Mouse (Mus musculus): ENCODE results near the gene Ift88.
"Not testable (repeated sequence)": the region's sequence is repeated elsewhere in the genome, so short reads cannot be mapped to it uniquely, and the experiment has no call there.

Ift88 gene

DNA sequence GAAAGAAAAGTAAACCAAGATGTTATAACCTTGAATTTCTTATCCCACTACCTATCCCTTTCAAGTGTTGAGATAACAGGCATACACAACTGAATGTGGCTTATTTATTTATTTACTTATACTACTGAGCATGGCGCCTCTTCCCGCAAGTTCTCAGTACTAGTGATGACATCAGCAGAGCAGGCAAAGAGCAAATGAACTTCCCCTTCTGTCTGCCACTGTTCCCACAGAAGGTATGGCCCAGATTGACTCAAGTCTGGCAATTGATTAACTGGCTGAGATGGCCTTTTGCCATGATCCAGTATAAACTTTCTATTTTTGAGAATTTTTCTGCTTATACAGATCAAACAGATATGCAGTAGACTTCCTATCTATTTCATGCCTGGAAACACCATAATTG, 6.7 kb upstream of the Ift88 start:
- in situ Hi-C loops (cut with MboI; ENCODE audit: low pct_unique_long_range_greater_than_20kb in 1 of 2, low sequenced_read_pairs in 2 of 2, unreplicated experiment in 1 of 2) = no loop called here

DNA sequence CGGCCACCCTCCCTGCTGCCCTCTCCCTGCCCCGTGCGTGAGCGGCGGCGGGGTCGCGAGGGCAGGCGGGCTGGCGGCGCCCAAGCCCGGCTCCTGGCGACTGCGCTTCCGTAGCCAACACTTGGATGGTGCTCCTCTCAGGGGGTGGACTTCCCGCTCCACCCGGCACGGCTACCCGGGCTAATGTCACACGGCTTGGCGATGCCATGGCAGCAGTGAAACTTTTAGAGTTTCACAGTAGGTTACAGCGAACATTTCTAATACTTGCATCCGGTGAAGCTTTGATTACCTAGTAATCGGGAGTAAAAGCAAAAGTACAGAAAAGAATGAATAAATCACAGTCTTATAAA, 325 bp downstream of the Ift88 start:
- in situ Hi-C loops (cut with MboI; ENCODE audit: low pct_unique_long_range_greater_than_20kb in 1 of 2, low sequenced_read_pairs in 2 of 2, unreplicated experiment in 1 of 2) = no loop called here

DNA sequence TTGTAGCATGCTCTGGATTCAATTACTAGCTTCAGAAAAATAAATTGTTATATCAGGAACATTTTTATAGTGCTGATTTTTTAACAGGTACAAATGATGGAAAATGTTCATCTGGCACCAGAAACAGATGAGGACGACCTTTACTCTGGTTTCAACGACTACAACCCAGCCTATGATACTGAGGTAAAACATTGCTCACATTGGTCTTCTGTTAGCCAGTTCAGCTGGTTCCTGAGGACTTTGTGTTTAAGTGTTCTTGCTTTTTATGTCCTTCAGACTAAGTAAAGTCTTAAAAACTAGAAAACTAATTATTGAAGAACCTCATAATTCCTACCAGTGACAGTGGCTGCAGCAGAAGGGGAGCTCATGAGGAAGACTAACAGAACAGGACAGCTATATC, 6.6 kb downstream of the Ift88 start:
- in situ Hi-C loops (cut with MboI; ENCODE audit: low pct_unique_long_range_greater_than_20kb in 1 of 2, low sequenced_read_pairs in 2 of 2, unreplicated experiment in 1 of 2) = no loop called here

DNA sequence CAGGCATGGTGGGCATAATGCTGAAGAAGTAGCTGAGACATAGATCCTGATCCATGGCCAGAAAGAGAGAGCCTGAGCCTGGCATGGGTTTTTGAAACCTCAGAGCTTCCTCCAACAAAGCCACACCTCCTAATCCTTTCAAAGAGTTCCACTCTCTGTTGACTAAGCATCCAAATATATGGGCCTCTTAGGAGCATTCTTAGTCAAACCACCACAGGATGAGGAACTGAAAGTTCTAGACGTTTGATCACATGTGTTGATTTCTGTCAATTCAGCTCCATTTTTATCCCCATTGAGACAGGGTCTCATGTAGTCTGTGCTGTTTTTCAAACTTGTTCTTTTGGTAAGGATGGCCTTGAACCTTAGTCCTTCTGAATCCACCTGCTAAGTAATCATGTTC, 28.7 kb downstream of the Ift88 start:
- in situ Hi-C loops (cut with MboI; ENCODE audit: low pct_unique_long_range_greater_than_20kb in 1 of 2, low sequenced_read_pairs in 2 of 2, unreplicated experiment in 1 of 2) = no loop called here

DNA sequence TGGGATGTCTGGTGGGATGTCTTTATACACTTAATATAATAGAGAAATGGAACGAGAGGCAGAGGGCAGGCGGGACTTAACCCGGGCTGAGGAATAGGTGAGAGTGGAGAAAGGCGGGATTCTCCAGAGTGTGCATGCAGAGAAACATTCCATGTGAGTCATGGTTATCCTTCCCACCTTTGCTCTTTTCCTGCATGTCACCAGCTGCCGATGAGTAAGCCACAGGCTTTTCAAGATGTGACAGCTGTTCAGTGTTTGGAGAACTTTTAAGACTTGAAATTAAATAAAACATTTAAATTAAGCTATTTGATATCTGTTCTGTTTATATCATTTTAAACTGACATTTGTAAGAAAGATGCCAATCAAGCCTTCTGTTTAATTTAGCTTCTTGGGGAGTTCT, 36.0 kb downstream of the Ift88 start:
- in situ Hi-C loops (cut with MboI; ENCODE audit: low pct_unique_long_range_greater_than_20kb in 1 of 2, low sequenced_read_pairs in 2 of 2, unreplicated experiment in 1 of 2) = no loop called here

DNA sequence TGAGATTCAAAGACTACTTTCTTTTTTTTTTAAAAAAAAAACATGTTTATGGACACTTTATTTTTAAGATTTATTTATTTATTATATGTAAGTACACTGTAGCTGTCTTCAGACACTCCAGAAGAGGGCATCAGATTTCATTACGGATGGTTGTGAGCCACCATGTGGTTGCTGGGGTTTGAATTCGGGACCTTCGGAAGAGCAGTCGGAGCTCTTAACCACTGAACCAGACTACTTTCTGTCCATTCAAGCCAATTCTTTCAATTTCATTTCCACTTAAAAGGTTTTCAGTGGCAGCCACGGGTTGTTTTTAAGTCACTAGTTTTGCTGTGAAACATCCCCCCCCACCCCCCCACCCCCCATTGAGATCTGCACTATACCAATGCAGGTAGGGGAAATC, 36.5 kb downstream of the Ift88 start:
- in situ Hi-C loops (cut with MboI; ENCODE audit: low pct_unique_long_range_greater_than_20kb in 1 of 2, low sequenced_read_pairs in 2 of 2, unreplicated experiment in 1 of 2) = not testable (repeated sequence)

DNA sequence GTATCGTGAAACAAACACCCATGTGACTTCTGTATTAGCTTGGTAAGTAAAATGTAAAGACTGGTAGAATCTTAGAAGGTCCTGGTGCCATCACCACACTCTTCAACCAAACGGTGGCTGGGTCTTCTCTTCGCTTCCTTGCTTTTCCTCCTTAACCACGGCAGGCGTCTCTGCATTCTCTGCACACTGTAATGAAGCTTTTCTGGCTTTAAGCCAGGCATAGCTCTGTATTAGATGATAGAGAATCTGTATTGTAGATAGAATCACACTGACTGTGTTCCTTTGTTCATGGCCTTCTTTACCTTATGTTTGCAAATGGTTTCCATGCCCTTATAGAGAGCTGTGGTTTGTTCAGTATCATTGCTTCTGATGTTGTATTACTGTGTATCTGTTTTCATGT, 39.0 kb downstream of the Ift88 start:
- in situ Hi-C loops (cut with MboI; ENCODE audit: low pct_unique_long_range_greater_than_20kb in 1 of 2, low sequenced_read_pairs in 2 of 2, unreplicated experiment in 1 of 2) = no loop called here

DNA sequence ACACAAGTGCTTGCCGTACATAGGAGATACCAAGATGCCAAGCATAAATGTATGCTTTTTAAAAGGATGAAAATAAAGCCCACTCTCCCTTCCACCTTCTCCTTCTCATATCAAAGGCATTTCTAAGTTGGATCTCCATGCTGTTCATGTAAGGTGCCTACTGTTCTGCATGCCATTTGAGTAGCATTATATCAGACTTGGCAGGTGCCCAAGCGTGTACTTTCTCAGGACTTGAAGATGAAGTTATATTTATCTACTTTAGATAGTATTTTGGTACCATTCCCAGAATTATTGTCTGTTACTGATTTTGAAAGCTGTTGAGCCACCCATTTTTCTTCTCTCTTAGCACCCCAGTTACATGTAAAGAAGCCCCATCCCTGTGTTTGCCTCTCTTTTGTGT, 51.2 kb downstream of the Ift88 start:
- in situ Hi-C loops (cut with MboI; ENCODE audit: low pct_unique_long_range_greater_than_20kb in 1 of 2, low sequenced_read_pairs in 2 of 2, unreplicated experiment in 1 of 2) = no loop called here

DNA sequence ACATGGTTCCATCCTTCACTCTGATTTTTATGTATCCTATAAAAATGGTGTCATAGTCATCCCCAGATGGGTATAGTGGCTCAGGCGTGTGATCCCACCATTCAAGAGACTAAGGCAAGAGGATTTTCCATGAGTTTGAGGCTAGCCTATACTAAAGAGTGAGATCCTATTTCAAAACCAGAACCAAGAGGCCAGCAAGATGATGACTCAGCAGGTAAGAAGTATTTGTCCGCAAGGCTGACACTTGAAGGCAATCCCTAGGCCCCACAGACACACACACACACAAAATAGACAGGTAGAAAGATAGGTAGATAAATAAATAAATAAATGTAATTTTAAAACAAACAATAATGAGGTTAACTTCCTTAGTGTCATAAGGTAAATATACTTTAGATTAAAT, 58.4 kb downstream of the Ift88 start:
- in situ Hi-C loops (cut with MboI; ENCODE audit: low pct_unique_long_range_greater_than_20kb in 1 of 2, low sequenced_read_pairs in 2 of 2, unreplicated experiment in 1 of 2) = no loop called here

DNA sequence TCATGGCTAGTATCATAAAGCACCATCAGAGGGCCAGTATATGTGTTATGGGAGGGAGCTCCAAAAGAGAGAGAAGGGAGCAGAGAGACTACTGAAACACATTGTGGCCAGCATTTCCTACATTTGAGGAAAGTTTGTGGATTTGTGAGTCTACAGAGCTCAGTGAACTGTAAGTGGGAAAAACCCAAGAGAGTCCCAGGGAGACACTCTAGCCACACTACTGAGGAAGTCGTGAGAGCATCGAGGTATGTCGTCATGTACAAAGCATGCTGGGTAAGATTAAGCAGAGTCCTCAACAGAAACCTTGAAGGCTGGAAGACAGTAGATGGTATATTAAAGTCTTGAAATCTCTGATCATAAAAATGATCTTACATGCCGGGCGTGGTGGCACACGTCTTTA, 60.3 kb downstream of the Ift88 start:
- in situ Hi-C loops (cut with MboI; ENCODE audit: low pct_unique_long_range_greater_than_20kb in 1 of 2, low sequenced_read_pairs in 2 of 2, unreplicated experiment in 1 of 2) = no loop called here

DNA sequence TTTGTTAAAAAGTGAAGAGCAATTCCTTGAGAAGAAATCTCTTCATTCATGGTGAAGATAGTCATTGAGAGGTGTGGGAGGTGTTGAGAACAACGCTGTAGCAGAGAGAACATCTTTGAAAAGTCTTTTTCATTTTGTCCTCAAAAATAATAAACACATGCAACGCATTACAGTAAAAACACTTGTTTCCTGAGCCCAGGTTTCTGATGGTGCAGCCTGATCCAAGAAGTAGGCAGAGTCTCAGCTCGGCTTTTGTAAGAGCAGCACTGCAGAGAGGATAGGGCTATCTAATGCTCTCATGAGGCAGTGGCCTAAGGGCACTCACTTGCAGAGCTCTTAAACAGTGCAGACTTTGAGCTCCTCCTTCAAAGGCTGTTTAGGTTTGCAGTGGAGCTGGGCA, 65.8 kb downstream of the Ift88 start:
- in situ Hi-C loops (cut with MboI; ENCODE audit: low pct_unique_long_range_greater_than_20kb in 1 of 2, low sequenced_read_pairs in 2 of 2, unreplicated experiment in 1 of 2) = no loop called here

DNA sequence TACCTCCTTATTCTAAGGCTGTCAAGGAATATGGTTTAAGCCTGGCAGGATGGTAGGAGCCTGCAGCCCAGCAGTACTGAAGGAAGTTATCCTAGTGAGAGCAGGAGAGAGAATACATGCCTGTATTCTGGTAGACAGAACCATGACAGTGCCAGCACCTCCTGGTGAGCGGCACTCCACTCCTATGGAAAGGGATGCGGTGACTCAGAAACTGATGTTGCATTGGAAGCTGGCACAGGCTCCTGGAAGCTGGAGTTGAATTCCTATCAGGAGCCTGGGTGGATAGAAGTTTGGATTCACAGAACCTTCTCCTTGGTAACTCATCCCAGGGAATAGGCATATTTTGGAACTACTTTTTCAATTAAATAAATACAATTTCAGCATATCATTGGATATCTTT, 70.0 kb downstream of the Ift88 start:
- in situ Hi-C loops (cut with MboI; ENCODE audit: low pct_unique_long_range_greater_than_20kb in 1 of 2, low sequenced_read_pairs in 2 of 2, unreplicated experiment in 1 of 2) = no loop called here

DNA sequence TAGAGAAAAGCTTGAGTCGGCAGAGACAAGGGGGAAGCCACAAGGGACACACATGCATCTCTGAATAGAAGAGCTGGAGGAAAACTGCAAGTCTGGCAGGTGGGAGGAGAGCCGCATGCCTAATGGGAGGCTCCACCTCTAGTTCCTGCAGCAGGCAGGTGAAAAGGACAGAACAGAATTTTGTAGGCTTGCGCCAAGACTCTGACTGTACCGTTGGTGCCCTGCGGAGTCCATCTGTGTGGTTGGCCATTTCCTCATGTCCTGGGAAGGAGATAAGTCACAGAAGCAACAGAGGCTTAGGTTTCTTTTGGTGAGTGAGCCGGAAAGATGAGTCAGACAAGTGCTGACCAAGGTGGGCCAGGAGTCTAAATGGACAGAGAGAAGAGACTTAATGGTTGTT, 79.9 kb downstream of the Ift88 start:
- in situ Hi-C loops (cut with MboI; ENCODE audit: low pct_unique_long_range_greater_than_20kb in 1 of 2, low sequenced_read_pairs in 2 of 2, unreplicated experiment in 1 of 2) = no loop called here

DNA sequence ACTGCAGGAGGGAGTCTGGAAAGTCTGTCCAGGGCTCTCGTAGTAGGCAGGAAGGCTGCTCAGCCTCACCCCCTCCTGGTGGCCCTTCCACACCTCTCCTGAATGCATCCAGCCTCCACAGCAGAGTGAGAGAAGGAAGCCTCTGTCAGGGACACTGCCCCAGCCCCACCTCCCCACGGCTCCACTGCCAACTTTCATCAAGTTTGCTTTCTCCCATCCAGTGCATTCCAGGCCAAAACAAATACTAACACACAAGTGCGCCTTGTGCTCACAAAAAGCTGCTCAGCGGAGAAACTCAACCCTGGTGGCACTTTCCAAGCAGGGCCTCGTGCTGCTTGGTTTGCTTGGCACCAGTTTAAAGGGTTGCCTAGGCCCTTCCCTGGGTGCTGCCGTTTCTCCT, 85.7 kb downstream of the Ift88 start:
- in situ Hi-C loops (cut with MboI; ENCODE audit: low pct_unique_long_range_greater_than_20kb in 1 of 2, low sequenced_read_pairs in 2 of 2, unreplicated experiment in 1 of 2) = no loop called here

DNA sequence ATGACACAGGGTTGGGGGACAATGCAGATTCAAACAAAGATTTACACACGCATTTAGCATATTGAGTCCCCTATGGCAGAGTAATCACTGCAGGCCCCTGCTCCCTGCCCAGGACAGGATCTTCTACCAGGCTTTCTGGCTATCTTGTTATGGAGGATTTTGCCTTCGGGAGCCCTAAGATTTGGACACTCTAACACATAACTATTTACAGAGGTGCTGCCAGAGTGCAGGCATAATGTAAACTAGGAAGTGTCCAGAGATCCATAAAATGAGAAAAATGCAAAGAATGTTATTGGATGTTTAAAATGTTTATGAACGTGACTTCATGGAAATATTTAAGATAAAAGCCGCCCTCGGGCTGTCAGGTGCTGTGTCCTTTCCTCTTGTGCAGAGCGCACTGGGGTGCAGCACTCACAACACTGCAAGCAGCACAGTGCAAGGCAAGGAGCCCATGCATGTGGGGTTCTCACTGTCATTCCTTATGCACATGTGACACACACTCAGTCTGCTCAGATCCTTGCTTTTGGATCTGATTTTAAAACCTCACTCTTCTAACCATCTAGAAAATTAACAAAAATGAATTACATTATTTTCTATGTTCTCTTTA, 91.4 kb downstream of the Ift88 start:
- in situ Hi-C loops (cut with MboI; ENCODE audit: low pct_unique_long_range_greater_than_20kb in 1 of 2, low sequenced_read_pairs in 2 of 2, unreplicated experiment in 1 of 2) = no loop called here

DNA sequence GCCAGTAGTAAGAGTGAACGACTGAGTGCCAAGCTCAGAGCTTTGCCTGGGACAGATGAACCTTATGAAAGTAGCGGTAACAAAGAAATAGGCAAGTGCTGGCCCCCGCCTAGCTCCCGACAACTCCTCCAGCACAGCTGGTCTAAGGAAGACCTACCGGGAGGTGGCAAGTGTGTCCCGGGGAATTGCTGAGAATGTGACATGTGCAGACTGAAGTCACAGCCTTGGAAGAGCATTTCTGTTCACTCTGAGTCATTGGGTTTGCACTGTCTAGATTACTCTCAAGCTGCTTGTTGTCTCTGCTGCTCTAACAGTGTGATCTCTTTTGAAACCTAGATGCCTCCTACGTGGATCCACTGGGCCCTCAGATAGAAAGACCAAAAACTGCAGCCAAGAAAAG, 93.1 kb downstream of the Ift88 start:
- in situ Hi-C loops (cut with MboI; ENCODE audit: low pct_unique_long_range_greater_than_20kb in 1 of 2, low sequenced_read_pairs in 2 of 2, unreplicated experiment in 1 of 2) = no loop called here

DNA sequence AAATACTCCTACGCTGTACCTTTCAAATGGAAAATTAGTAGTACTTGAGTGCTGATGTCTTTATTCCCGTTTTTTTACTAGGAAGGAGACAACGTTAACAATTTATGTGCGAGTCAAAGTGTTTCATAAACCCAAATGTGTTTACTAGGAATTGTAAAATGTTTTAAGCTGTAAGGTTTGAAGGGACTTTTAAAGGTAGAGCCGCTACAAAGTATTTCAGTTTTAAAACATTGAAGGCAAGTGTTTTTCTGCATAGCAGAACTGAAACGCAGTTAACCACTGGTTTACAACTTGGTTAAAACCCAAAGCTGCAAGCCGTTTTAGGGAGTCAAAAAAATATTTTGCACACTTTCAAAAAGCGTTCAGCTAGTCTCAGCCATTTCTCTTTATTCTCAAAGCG, 99.9 kb downstream of the Ift88 start:
- in situ Hi-C loops (cut with MboI; ENCODE audit: low pct_unique_long_range_greater_than_20kb in 1 of 2, low sequenced_read_pairs in 2 of 2, unreplicated experiment in 1 of 2) = no loop called here

DNA sequence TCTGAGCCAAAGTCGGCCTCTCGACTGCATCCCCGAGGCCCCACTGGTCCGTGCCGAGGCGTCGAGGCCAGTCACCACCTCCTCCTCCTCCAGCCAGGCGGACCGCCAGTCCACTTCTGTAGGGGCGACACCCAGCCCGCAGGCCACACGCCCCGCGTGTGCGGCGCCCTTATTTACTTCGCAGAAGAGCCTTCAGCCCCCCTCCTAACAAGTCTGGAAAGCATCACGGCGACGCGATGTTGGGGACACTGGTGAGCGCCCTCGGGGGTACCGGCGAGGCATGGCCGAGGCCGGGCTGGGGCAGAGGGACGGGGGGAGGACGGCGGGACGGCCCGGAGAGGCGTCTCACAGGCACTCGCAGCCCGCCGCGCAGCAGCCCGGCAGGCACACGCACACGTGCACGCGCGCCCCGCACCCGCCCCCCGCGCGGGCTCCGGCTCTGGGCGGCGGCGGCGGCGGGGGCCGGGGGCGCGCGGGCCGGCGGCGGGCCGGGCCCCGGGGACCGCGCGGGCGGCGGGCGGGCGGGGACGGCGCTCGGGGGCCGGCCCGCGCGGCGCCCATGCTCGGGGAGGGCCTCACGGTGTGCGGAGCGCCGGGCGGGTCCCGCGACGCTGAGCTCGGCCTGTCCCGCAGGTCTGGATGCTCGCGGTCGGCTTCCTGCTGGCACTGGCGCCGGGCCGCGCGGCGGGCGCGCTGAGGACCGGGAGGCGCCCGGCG, 101.0 kb downstream of the Ift88 start, which contains the start of gene Il17d:
Gene Il17d (plus strand): TSS at position 107 of the 717 bp plus-strand sequence.
- in situ Hi-C loops (cut with MboI; ENCODE audit: low pct_unique_long_range_greater_than_20kb in 1 of 2, low sequenced_read_pairs in 2 of 2, unreplicated experiment in 1 of 2) = no loop called here

DNA sequence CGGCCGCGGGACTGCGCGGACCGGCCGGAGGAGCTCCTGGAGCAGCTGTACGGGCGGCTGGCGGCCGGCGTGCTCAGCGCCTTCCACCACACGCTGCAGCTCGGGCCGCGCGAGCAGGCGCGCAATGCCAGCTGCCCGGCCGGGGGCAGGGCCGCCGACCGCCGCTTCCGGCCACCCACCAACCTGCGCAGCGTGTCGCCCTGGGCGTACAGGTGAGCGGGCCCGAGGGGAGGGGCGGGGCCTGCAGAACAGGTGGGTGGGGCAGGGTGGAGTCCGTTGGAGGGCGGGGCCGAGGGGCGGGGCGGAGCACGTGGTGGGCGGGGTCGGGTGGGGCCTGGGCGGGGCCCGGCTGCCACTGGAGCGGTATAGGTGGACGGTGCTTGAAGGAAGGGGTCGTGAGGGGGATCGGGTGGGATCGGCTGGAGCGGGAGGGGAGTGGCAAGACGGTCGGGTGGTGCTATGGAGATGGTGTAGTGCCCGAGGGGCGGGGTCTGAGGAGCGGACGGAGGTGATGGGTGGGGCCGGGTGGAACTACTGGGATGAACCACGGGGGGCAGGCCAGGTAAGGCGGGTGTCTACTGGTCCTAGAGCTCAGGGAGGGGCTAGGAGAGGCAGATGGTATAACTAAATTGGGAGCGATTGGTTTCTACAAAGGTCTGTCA, 101.7 kb downstream of the Ift88 start:
- in situ Hi-C loops (cut with MboI; ENCODE audit: low pct_unique_long_range_greater_than_20kb in 1 of 2, low sequenced_read_pairs in 2 of 2, unreplicated experiment in 1 of 2) = no loop called here

DNA sequence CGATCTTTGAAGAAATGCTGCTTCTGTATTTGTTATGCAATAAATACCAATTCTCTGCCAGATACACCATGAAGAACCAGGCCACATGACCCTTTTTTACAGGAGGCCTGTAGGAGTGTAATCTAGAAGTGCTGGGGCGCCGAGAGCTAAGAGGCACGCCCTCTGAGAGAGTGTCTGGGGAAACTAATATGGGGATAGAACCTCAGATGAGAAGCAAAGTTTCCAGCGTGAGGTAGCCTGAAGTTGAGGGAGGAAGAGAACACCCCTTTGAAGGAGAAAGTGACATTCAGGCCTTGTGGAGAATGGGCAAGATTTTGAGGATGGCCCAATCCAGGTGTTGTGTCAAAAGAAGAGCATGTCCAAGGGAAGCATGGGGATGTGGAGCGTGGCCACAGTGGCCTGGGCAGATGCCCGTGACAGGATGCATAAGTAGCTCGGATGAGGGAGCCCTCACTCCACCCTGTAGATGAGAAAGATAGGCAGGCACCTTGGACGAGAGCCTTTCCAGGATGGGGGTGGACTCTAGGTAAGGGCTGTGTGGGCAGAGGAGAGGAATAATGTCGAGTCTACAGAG, 102.3 kb downstream of the Ift88 start:
- in situ Hi-C loops (cut with MboI; ENCODE audit: low pct_unique_long_range_greater_than_20kb in 1 of 2, low sequenced_read_pairs in 2 of 2, unreplicated experiment in 1 of 2) = no loop called here
